1 mouse cellular context compared by ENCODE assay signal in genomic region chr17:27656011-27656399, GRCm38 (mm10).
TF ChIP-seq lines count a peak whose summit lies in the region.

No protein-coding gene starts in this region.

TF ChIP-seq in CH12.LX, 34 proteins besides CTCF, POLR2A, EP300 and RAD21 (continued from another document):
- peak; percentile 56; the same call in 1 of the 2 replicates for TF ChIP-seq MYC (IDR thresholded peaks at IDR 0.05; ENCODE audit: low read depth, low read length)
- TF ChIP-seq BHLHE40 (IDR thresholded peaks at IDR 0.05; ENCODE audit: low read depth, low read length) = 0 out of 2 replicates have a peak, but pooled peaks have one; percentile 37
- no peak for TF ChIP-seq KAT2A (IDR thresholded peaks at IDR 0.05; ENCODE audit: insufficient replicate concordance, low read length)
- peak; percentile 83 for TF ChIP-seq CHD2 (IDR thresholded peaks at IDR 0.05; ENCODE audit: low read length)
